Mouse (Mus musculus) bone marrow, adult 2 months (tissue): ENCODE data around the gene Degs2. TPM values are rescaled to one million over a fixed set of nuclear protein-coding genes. Genes with fewer than 3 reads are reported as not detected.

Experiments used
- H3K27ac ChIP-seq: fragments of 200-500 bp; 2 replicates; pipeline ENCODE4 v1.5.1; 2012; ENCODE audit warnings: low read depth, mild to moderate bottlenecking, control low read depth, inconsistent platforms, low read length; ENCODE audit not compliant: control insufficient read depth, poor library complexity, insufficient read depth
- H3K4me1 ChIP-seq: fragments of 200-500 bp; 2 replicates; pipeline ENCODE4 v1.6.1; 2011; ENCODE audit warnings: low read length; ENCODE audit not compliant: control insufficient read depth, insufficient read depth
- H3K4me3 ChIP-seq: fragments of 200-500 bp; replicated peaks from 2 replicates; pipeline ENCODE3; 2011; ENCODE audit warnings: mild to moderate bottlenecking, low read depth, low read length, control low read depth; ENCODE audit not compliant: control insufficient read depth
- CTCF ChIP-seq: fragments of 200-500 bp; IDR thresholded peaks from 2 replicates; pipeline ENCODE4 v1.5.1; 2011; ENCODE audit warnings: low read length, control low read depth; ENCODE audit not compliant: control insufficient read depth, insufficient read depth
- POLR2A ChIP-seq: fragments of 200-500 bp; IDR thresholded peaks from 2 replicates; pipeline ENCODE4 v1.6.1; 2011; ENCODE audit warnings: low read depth, mild to moderate bottlenecking, control low read depth, low read length, borderline replicate concordance; ENCODE audit not compliant: control insufficient read depth
- WGBS: fragments of 180-500 bp; shearing (Covaris S2); methylation state at CpG from one replicate; pipeline ENCODE4 v1.1.7; 2018; 5-methylcytosine and 5-hydroxymethylcytosine counted together
- polyA plus RNA-seq: library from polyadenylated mRNA; stranded (reverse); fragments of >200 nt; gene quantifications from 2 replicates; pipeline ENCODE4 v1.2.4, GENCODE M21; 2011; ENCODE audit warnings: low replicate concordance; ENCODE audit not compliant: missing spikeins, insufficient read depth, insufficient read length

The Degs2 gene
- polyA plus RNA-seq, 1 experiment: not detected

DNA sequence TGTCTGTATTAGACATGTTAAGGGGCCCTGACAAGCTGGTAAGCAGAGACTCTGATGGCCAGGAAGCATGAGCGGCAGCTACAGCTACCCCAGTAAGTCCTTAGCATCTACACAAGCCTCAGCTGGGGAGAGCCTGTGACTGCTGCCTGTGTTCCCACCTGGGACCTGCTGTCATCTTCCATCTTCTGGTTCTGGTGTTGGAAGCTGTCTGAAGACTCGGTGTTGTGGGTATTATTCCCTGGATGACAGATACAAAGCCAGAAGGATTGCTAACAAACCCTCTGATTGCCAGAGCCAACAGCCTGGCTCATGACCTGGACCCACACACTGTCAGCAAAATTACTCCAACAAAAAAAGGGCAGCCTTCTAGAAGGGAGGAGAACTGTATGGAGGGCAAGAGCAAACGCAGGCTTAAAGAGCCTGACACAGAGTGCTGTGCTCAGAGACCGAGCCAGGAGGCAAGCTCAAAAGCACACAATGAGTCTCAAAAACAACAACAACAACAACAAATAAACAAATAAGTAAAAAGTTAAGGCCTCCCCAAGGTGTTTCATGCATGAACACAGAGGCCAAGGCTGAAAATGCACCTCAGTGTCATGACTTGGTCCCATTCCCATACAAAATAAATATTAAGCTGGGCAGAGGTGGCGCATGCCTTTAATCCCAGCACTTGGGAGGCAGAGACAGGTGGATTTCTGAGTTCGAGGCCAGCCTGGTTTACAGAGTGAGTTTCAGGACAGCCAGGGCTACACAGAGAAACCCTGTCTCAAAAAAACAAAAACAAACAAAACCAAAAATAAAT, 8.1 kb upstream of the Degs2 start:
- no peak for TF ChIP-seq POLR2A
- TF ChIP-seq CTCF: no peak
- WGBS: 83% methylated on average over 6 of the region's 6 CpGs
- Histone ChIP-seq H3K4me3 (no peak overlapping the region), H3K27ac (no peak overlapping the region), H3K4me1 (no peaks in the 10 kb centered on the region)

DNA sequence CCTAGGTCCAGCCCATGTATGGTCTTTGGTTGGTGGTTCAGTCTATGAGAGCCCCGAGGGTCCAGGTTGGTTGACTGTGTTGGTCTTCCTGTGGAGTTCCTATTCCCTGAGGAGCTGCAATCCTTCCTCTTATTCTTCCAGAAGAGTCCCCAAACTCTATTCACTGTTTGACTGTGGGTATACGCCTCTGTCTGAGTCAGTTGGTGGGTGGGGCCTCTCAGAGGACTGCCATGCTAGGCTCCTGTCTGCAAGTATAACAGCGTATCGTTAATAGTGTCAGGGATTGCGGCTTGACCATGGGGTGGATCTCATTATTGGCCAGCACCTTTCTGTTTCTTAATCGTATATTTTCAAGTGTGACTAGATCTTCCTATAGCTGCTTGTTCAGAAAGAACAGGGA, 7.3 kb upstream of the Degs2 start:
- no peak for TF ChIP-seq POLR2A
- no peak for TF ChIP-seq CTCF
- no peak overlapping the region for H3K27ac ChIP-seq
- H3K4me1 ChIP-seq: no peaks in the 10 kb centered on the region
- no peak overlapping the region for H3K4me3 ChIP-seq
- 81% methylated on average over 6 of the region's 6 CpGs for WGBS

- TF ChIP-seq POLR2A (no peak), CTCF (no peak)
- WGBS: 42% methylated on average over 7 of the region's 7 CpGs
- Histone ChIP-seq H3K4me3 (no peak overlapping the region), H3K27ac (no peak overlapping the region), H3K4me1 (no peaks in the 10 kb centered on the region; the same call in 1 of the 2 replicates)
Observed at GRCm38 (mm10) chr12:108706129-108706528, 4.0 kb upstream of the Degs2 start.

- no peak overlapping the region for H3K4me3 ChIP-seq
- 77% methylated on average over 6 of the region's 6 CpGs for WGBS
- H3K27ac ChIP-seq: no peak overlapping the region
- TF ChIP-seq CTCF: no peak
- TF ChIP-seq POLR2A: no peak
- no peaks in the 10 kb centered on the region; the same call in 1 of the 2 replicates for H3K4me1 ChIP-seq
Observed at GRCm38 (mm10) chr12:108705486-108705885, 3.4 kb upstream of the Degs2 start.

GRCm38 (mm10) chr12:108701221-108701620, 894 bp downstream of the Degs2 start:
- peaks cover 3% of the 10 kb centered on the region for H3K4me1 ChIP-seq
- no peak overlapping the region for H3K27ac ChIP-seq
- 11% methylated on average over 2 of the region's 2 CpGs for WGBS
- TF ChIP-seq POLR2A: no peak
- no peak for TF ChIP-seq CTCF
- no peak overlapping the region for H3K4me3 ChIP-seq

DNA sequence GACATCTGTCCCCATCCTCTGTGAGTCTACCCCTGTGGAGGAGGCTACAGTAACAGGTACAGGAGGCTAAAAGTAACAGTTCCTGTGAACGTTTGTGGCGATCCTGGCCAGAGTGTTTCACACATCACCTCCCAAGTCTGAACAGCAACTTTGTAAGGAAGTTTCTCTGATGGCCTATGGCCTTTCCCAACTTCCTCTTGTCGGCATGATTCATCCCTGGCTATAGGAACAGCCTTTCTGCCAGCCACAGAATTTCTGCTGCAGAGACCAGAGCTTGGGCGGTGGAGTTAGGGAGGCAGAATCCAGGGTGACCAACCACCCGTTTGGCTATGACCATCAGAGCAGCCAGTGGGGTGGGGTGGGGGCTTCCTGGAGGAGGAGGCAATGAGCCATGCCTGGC, 2.1 kb downstream of the Degs2 start:
- Histone ChIP-seq H3K4me1 (peaks cover 3% of the 10 kb centered on the region), H3K27ac (no peak overlapping the region), H3K4me3 (no peak overlapping the region)
- WGBS: 22% methylated on average over 5 of the region's 5 CpGs
- TF ChIP-seq CTCF (no peak), POLR2A (no peak)

DNA sequence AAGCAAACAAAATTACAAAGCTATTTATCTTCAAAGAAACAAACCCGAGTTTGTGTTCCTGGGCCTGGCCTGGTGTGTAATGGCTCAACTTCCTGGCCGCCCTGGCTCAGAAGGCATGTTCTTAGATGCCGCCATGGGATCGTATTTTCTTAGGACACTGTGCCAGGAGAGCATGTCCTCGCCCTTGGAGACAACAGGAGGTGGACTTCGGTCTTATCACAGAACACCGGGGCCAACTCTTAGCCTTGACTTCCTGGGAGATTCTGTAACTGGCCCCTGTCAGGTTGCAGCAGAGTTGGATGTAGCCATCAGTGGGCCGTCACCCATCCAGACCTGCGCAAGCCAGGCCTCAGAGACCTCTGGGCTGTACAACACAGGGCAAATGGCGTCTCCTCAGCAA, 2.5 kb downstream of the Degs2 start:
- TF ChIP-seq CTCF (no peak), POLR2A (no peak)
- Histone ChIP-seq H3K4me1 (peaks cover 3% of the 10 kb centered on the region), H3K27ac (no peak overlapping the region), H3K4me3 (no peak overlapping the region)
- 57% methylated on average over 10 of the region's 10 CpGs for WGBS

- Histone ChIP-seq H3K4me3 (no peak overlapping the region), H3K27ac (no peak overlapping the region), H3K4me1 (peaks cover 3% of the 10 kb centered on the region)
- no peak for TF ChIP-seq POLR2A
- TF ChIP-seq CTCF: no peak
- WGBS: 86% methylated on average over 11 of the region's 11 CpGs
Observed at GRCm38 (mm10) chr12:108698697-108699471, 3.2 kb downstream of the Degs2 start.
